Mouse (Mus musculus): ENCODE results near the gene Prpf38b. TPM values are rescaled to one million over a fixed set of nuclear protein-coding genes. Genes with fewer than 3 reads are reported as not detected.
"Not testable (repeated sequence)": the region's sequence is repeated elsewhere in the genome, so short reads cannot be mapped to it uniquely, and the experiment has no call there.

Gene Prpf38b
- polyA plus RNA-seq, 1 experiment from 2014 or later = 23.9 TPM

GRCm38 (mm10) chr3:108884706-108885289 lies 26.7 kb downstream of the Prpf38b start:
- no peak overlapping the region for H3K4me2 ChIP-seq (ENCODE audit: low read depth, low read length)
- no peaks in the 10 kb centered on the region for H3K36me3 ChIP-seq (replicated peaks; ENCODE audit: insufficient read depth, low read length)
- no peaks in the 10 kb centered on the region for H3K9me3 ChIP-seq (ENCODE audit: low read length)
- H3K9ac ChIP-seq (replicated peaks) = no peak overlapping the region
- TF ChIP-seq CTCF (IDR thresholded peaks at IDR 0.05; ENCODE audit: low read depth) (no peak), EP300 (IDR thresholded peaks at IDR 0.05; ENCODE audit: low read depth) (no peak)
- ATAC-seq (no peak), DNase-seq (no peak)
- H3K4me3 ChIP-seq (ENCODE audit: low read depth, low read length) = no peak overlapping the region
- no peaks in the 10 kb centered on the region for H3K27me3 ChIP-seq (ENCODE audit: insufficient read depth, low read length)
- WGBS (ENCODE audit: insufficient replicate concordance) = 38% methylated on average over 8 of the region's 8 CpGs
- 0 out of 2 replicates have a peak overlapping the region, but pooled peaks have one; percentile 18 for H3K27ac ChIP-seq (ENCODE audit: low read depth)
- peaks cover 17% of the 10 kb centered on the region for H3K4me1 ChIP-seq (ENCODE audit: insufficient read depth)

- H3K9ac ChIP-seq (replicated peaks) = no peak overlapping the region
- no peak for DNase-seq
- ATAC-seq = no peak
- TF ChIP-seq EP300 (IDR thresholded peaks at IDR 0.05; ENCODE audit: low read depth) = no peak
- no peak for TF ChIP-seq CTCF (IDR thresholded peaks at IDR 0.05; ENCODE audit: low read depth)
- peaks cover 19% of the 10 kb centered on the region for H3K4me1 ChIP-seq (ENCODE audit: insufficient read depth)
- H3K4me3 ChIP-seq (ENCODE audit: low read depth, low read length) = no peak overlapping the region
- no peak overlapping the region for H3K27ac ChIP-seq (ENCODE audit: low read depth)
- no peaks in the 10 kb centered on the region for H3K36me3 ChIP-seq (replicated peaks; ENCODE audit: insufficient read depth, low read length)
- no peak overlapping the region for H3K4me2 ChIP-seq (ENCODE audit: low read depth, low read length)
- no peaks in the 10 kb centered on the region for H3K9me3 ChIP-seq (ENCODE audit: low read length)
- WGBS (ENCODE audit: insufficient replicate concordance) = 85% methylated on average over 2 of the region's 2 CpGs
- no peaks in the 10 kb centered on the region for H3K27me3 ChIP-seq (ENCODE audit: insufficient read depth, low read length)
Observed at GRCm38 (mm10) chr3:108883067-108883466, 28.5 kb downstream of the Prpf38b start.

- H3K27me3 ChIP-seq (ENCODE audit: insufficient read depth, low read length); H3K9ac ChIP-seq (replicated peaks); DNase-seq; H3K9me3 ChIP-seq (ENCODE audit: low read length); H3K27ac ChIP-seq (ENCODE audit: low read depth); H3K4me3 ChIP-seq (ENCODE audit: low read depth, low read length); H3K4me2 ChIP-seq (ENCODE audit: low read depth, low read length); ATAC-seq; H3K36me3 ChIP-seq (replicated peaks; ENCODE audit: insufficient read depth, low read length): not testable (repeated sequence)
- peaks cover 16% of the 10 kb centered on the region for H3K4me1 ChIP-seq (ENCODE audit: insufficient read depth)
- WGBS (ENCODE audit: insufficient replicate concordance) = 52% methylated on average over 4 of the region's 4 CpGs
Observed at GRCm38 (mm10) chr3:108881873-108882272, 29.7 kb downstream of the Prpf38b start.

GRCm38 (mm10) chr3:108880544-108881507 lies 30.7 kb downstream of the Prpf38b start:
- peak overlapping the region; percentile 62 for H3K4me2 ChIP-seq (ENCODE audit: low read depth, low read length)
- TF ChIP-seq EP300 (IDR thresholded peaks at IDR 0.05; ENCODE audit: low read depth) (no peak), CTCF (IDR thresholded peaks at IDR 0.05; ENCODE audit: low read depth) (no peak)
- H3K4me1 ChIP-seq (ENCODE audit: insufficient read depth) = peaks cover 12% of the 10 kb centered on the region
- peak overlapping the region; percentile 15; the same call in 1 of the 2 replicates for H3K4me3 ChIP-seq (ENCODE audit: low read depth, low read length)
- no peaks in the 10 kb centered on the region for H3K9me3 ChIP-seq (ENCODE audit: low read length)
- DNase-seq = no peak
- 53% methylated on average over 28 of the region's 28 CpGs for WGBS (ENCODE audit: insufficient replicate concordance)
- peak; percentile 43; the same call in 1 of the 2 replicates for ATAC-seq
- H3K9ac ChIP-seq (replicated peaks) = peak overlapping the region; percentile 46; the same call in 1 of the 2 replicates
- H3K36me3 ChIP-seq (replicated peaks; ENCODE audit: insufficient read depth, low read length) = no peaks in the 10 kb centered on the region
- no peaks in the 10 kb centered on the region for H3K27me3 ChIP-seq (ENCODE audit: insufficient read depth, low read length)
- peak overlapping the region; percentile 57; the same call in 1 of the 2 replicates for H3K27ac ChIP-seq (ENCODE audit: low read depth)

- H3K4me3 ChIP-seq (ENCODE audit: low read depth, low read length) = no peak overlapping the region
- H3K9me3 ChIP-seq (ENCODE audit: low read length) = no peaks in the 10 kb centered on the region
- no peak overlapping the region for H3K4me2 ChIP-seq (ENCODE audit: low read depth, low read length)
- WGBS (ENCODE audit: insufficient replicate concordance) = 32% methylated on average over 5 of the region's 5 CpGs
- H3K9ac ChIP-seq (replicated peaks) = no peak overlapping the region
- ATAC-seq (no peak), DNase-seq (no peak)
- no peak overlapping the region for H3K27ac ChIP-seq (ENCODE audit: low read depth)
- H3K36me3 ChIP-seq (replicated peaks; ENCODE audit: insufficient read depth, low read length) = no peaks in the 10 kb centered on the region
- no peaks in the 10 kb centered on the region for H3K27me3 ChIP-seq (ENCODE audit: insufficient read depth, low read length)
- peaks cover 10% of the 10 kb centered on the region; the same call in 1 of the 2 replicates for H3K4me1 ChIP-seq (ENCODE audit: insufficient read depth)
- no peak for TF ChIP-seq CTCF (IDR thresholded peaks at IDR 0.05; ENCODE audit: low read depth)
- no peak for TF ChIP-seq EP300 (IDR thresholded peaks at IDR 0.05; ENCODE audit: low read depth)
Observed at GRCm38 (mm10) chr3:108879836-108880435, 31.6 kb downstream of the Prpf38b start.

GRCm38 (mm10) chr3:108879129-108879528 lies 32.4 kb downstream of the Prpf38b start:
- no peak overlapping the region for H3K9ac ChIP-seq (replicated peaks)
- H3K27ac ChIP-seq (ENCODE audit: low read depth) = no peak overlapping the region
- 87% methylated on average over 2 of the region's 2 CpGs for WGBS (ENCODE audit: insufficient replicate concordance)
- DNase-seq (no peak), ATAC-seq (no peak)
- TF ChIP-seq EP300 (IDR thresholded peaks at IDR 0.05; ENCODE audit: low read depth) (no peak), CTCF (IDR thresholded peaks at IDR 0.05; ENCODE audit: low read depth) (no peak)
- no peak overlapping the region for H3K4me2 ChIP-seq (ENCODE audit: low read depth, low read length)
- H3K36me3 ChIP-seq (replicated peaks; ENCODE audit: insufficient read depth, low read length) = no peaks in the 10 kb centered on the region
- no peaks in the 10 kb centered on the region for H3K9me3 ChIP-seq (ENCODE audit: low read length)
- H3K27me3 ChIP-seq (ENCODE audit: insufficient read depth, low read length) = no peaks in the 10 kb centered on the region
- H3K4me3 ChIP-seq (ENCODE audit: low read depth, low read length) = no peak overlapping the region
- H3K4me1 ChIP-seq (ENCODE audit: insufficient read depth) = peaks cover 10% of the 10 kb centered on the region; the same call in 1 of the 2 replicates
